7 mouse cellular contexts compared by ENCODE assay signal in genomic region chr5:148960211-148960610, GRCm38 (mm10). TPM values are rescaled to one million over a fixed set of nuclear protein-coding genes. Genes with fewer than 3 reads are reported as not detected.
DNase-seq lines count a peak whose midpoint lies in the region; ATAC-seq and TF ChIP-seq lines count a peak whose summit lies in the region.

No protein-coding gene starts in this region.

- H3K4me2 ChIP-seq in embryonic facial prominence, embryonic 13.5 days, result peak overlapping the region; percentile 89
- peak overlapping the region; percentile 81; the same call in 1 of the 2 replicates for H3K4me2 ChIP-seq in neural tube, embryonic 13.5 days

- no peak for TF ChIP-seq CTCF in layer of hippocampus, adult 2 months (conservative IDR thresholded peaks at IDR 0.05)

- no peaks in the 10 kb centered on the region for H3K36me3 ChIP-seq in embryonic facial prominence, embryonic 13.5 days
- H3K36me3 ChIP-seq in neural tube, embryonic 13.5 days, result no peaks in the 10 kb centered on the region

- H3K27me3 ChIP-seq in embryonic facial prominence, embryonic 13.5 days, result no peaks in the 10 kb centered on the region; the same call in 1 of the 2 replicates
- H3K27me3 ChIP-seq in neural tube, embryonic 13.5 days, result 0 out of 2 replicates have a peak, but pooled peaks cover 6% of the 10 kb centered on the region

- H3K4me3 ChIP-seq in layer of hippocampus, adult 2 months, result peak overlapping the region; percentile 58; the same call in 1 of the 2 replicates
- no peak overlapping the region for H3K4me3 ChIP-seq in embryonic facial prominence, embryonic 13.5 days
- H3K4me3 ChIP-seq in neural tube, embryonic 13.5 days, result no peak overlapping the region

- no peak for ATAC-seq in embryonic facial prominence, embryonic 13.5 days (ENCODE audit: insufficient number of reproducible peaks, insufficient read depth, low FRiP score, low TSS enrichment, low read depth)
- ATAC-seq in neural tube, embryonic 13.5 days (ENCODE audit: low read depth), result no peak

- H3K9me3 ChIP-seq in embryonic facial prominence, embryonic 13.5 days, result no peaks in the 10 kb centered on the region
- no peaks in the 10 kb centered on the region for H3K9me3 ChIP-seq in neural tube, embryonic 13.5 days

- peak overlapping the region; percentile 85 for H3K27ac ChIP-seq in layer of hippocampus, adult 2 months
- no peak overlapping the region for H3K27ac ChIP-seq in embryonic facial prominence, embryonic 13.5 days
- H3K27ac ChIP-seq in neural tube, embryonic 13.5 days (replicated peaks), result no peak overlapping the region

- DNase-seq in layer of hippocampus, adult 2 months (ENCODE audit: low spot score in 2 of 2), result no peak
- no peak for DNase-seq in layer of hippocampus, adult 11-12 months (ENCODE audit: low spot score)
- peak; percentile 40 to 71 for DNase-seq in kidney, adult 8-10 months
- DNase-seq in spleen, postnatal 4 days (ENCODE audit: low spot score in 2 of 2), result no peak
- no peak for DNase-seq in right cerebral cortex, postnatal 25 days

- no peak overlapping the region for H3K9ac ChIP-seq in embryonic facial prominence, embryonic 13.5 days
- H3K9ac ChIP-seq in neural tube, embryonic 13.5 days, result no peak overlapping the region

- 53% methylated on average over 10 of the region's 10 CpGs for WGBS in embryonic facial prominence, embryonic 13.5 days
- WGBS in neural tube, embryonic 13.5 days, result 63% methylated on average over 10 of the region's 10 CpGs

- peaks cover 38% of the 10 kb centered on the region for H3K4me1 ChIP-seq in embryonic facial prominence, embryonic 13.5 days
- peaks cover 26% of the 10 kb centered on the region for H3K4me1 ChIP-seq in neural tube, embryonic 13.5 days (replicated peaks)

RNA-seq across cellular contexts. Expression of gene Katnal1, which starts 31.1 kb away (rescaled TPM):
- total RNA-seq in layer of hippocampus, adult 2 months (2021), result 10 to 100 TPM; 62.3 to 66.3 TPM
- polyA plus RNA-seq in embryonic facial prominence, embryonic 13.5 days (2015; fragmentation: Nextera tagmentation; extraction: Ambion mirVana), result 18.4 and 19.4 TPM in 2 replicates
- polyA plus RNA-seq in neural tube, embryonic 13.5 days (2015; fragmentation: Nextera tagmentation; extraction: Ambion mirVana), result 32.0 and 39.8 TPM in 2 replicates

RNA-seq across cellular contexts. Expression of gene Gm42791, which starts 34.7 kb away (rescaled TPM):
- 10 to 100 TPM; 25.2 to 25.8 TPM for total RNA-seq in layer of hippocampus, adult 2 months (2021)
- polyA plus RNA-seq in embryonic facial prominence, embryonic 13.5 days (2015; fragmentation: Nextera tagmentation; extraction: Ambion mirVana), result 1.6 and 2.4 TPM in 2 replicates
- polyA plus RNA-seq in neural tube, embryonic 13.5 days (2015; fragmentation: Nextera tagmentation; extraction: Ambion mirVana), result 0.74 and 4.3 TPM in 2 replicates

Comparison
In these comparisons a context has a peak if more than half of its experiments do, and no peak if none do; other contexts are left out.
1. DNase-seq: peak in kidney, adult 8-10 months (2 of 2); none in layer of hippocampus, adult 2 months (0 of 2), layer of hippocampus, adult 11-12 months (single experiment), spleen, postnatal 4 days (0 of 2) and right cerebral cortex, postnatal 25 days (single experiment).